Mouse (Mus musculus): ENCODE measurements around the gene Mllt10. TPM values are rescaled to one million over a fixed set of nuclear protein-coding genes. Genes with fewer than 3 reads are reported as not detected.
A peak's percentile ranks its signal among the peaks of the same experiment; 100 is the strongest.

The Mllt10 gene
- polyA plus RNA-seq, 1 experiment from 2014 or later: 20.7 TPM

GRCm38 (mm10) chr2:18169174-18169948 lies 114.3 kb downstream of the Mllt10 start:
- WGBS (ENCODE audit: insufficient replicate concordance): 49% methylated on average over 1 of the region's 1 CpGs
- Histone ChIP-seq H3K9me3 (ENCODE audit: low read length) (no peaks in the 10 kb centered on the region), H3K4me3 (ENCODE audit: low read depth, low read length) (no peak overlapping the region), H3K27me3 (ENCODE audit: insufficient read depth, low read length) (no peaks in the 10 kb centered on the region), H3K4me2 (ENCODE audit: low read depth, low read length) (no peak overlapping the region), H3K4me1 (ENCODE audit: insufficient read depth) (no peaks in the 10 kb centered on the region), H3K36me3 (replicated peaks; ENCODE audit: insufficient read depth, low read length) (peaks cover 23% of the 10 kb centered on the region), H3K9ac (replicated peaks) (no peak overlapping the region), H3K27ac (ENCODE audit: low read depth) (no peak overlapping the region)
- DNase-seq (no peak), ATAC-seq (no peak)
- TF ChIP-seq EP300 (IDR thresholded peaks at IDR 0.05; ENCODE audit: low read depth): no peak
- TF ChIP-seq CTCF (IDR thresholded peaks at IDR 0.05; ENCODE audit: low read depth): no peak

- H3K4me3 ChIP-seq (ENCODE audit: low read depth, low read length): no peak overlapping the region
- TF ChIP-seq EP300 (IDR thresholded peaks at IDR 0.05; ENCODE audit: low read depth) (no peak), CTCF (IDR thresholded peaks at IDR 0.05; ENCODE audit: low read depth) (no peak)
- ATAC-seq: no peak
- peaks cover 29% of the 10 kb centered on the region for H3K36me3 ChIP-seq (replicated peaks; ENCODE audit: insufficient read depth, low read length)
- no peak overlapping the region for H3K27ac ChIP-seq (ENCODE audit: low read depth)
- H3K4me2 ChIP-seq (ENCODE audit: low read depth, low read length): no peak overlapping the region
- H3K9me3 ChIP-seq (ENCODE audit: low read length): no peaks in the 10 kb centered on the region
- 50% methylated on average over 1 of the region's 1 CpGs for WGBS (ENCODE audit: insufficient replicate concordance)
- H3K4me1 ChIP-seq (ENCODE audit: insufficient read depth): no peaks in the 10 kb centered on the region
- no peak overlapping the region for H3K9ac ChIP-seq (replicated peaks)
- DNase-seq: no peak
- no peaks in the 10 kb centered on the region for H3K27me3 ChIP-seq (ENCODE audit: insufficient read depth, low read length)
These were observed 120.2 kb downstream of the Mllt10 start for GRCm38 (mm10) chr2:18175234-18175633.

GRCm38 (mm10) chr2:18176235-18176634 lies 121.2 kb downstream of the Mllt10 start:
- Histone ChIP-seq H3K4me1 (ENCODE audit: insufficient read depth) (no peaks in the 10 kb centered on the region), H3K9ac (replicated peaks) (no peak overlapping the region), H3K4me2 (ENCODE audit: low read depth, low read length) (no peak overlapping the region), H3K36me3 (replicated peaks; ENCODE audit: insufficient read depth, low read length) (peaks cover 33% of the 10 kb centered on the region), H3K27me3 (ENCODE audit: insufficient read depth, low read length) (no peaks in the 10 kb centered on the region), H3K4me3 (ENCODE audit: low read depth, low read length) (no peak overlapping the region), H3K9me3 (ENCODE audit: low read length) (no peaks in the 10 kb centered on the region), H3K27ac (ENCODE audit: low read depth) (no peak overlapping the region)
- WGBS (ENCODE audit: insufficient replicate concordance): 83% methylated on average over 3 of the region's 3 CpGs
- TF ChIP-seq CTCF (IDR thresholded peaks at IDR 0.05; ENCODE audit: low read depth): no peak
- TF ChIP-seq EP300 (IDR thresholded peaks at IDR 0.05; ENCODE audit: low read depth): no peak
- DNase-seq: no peak
- no peak for ATAC-seq

GRCm38 (mm10) chr2:18180323-18180722 lies 125.3 kb downstream of the Mllt10 start:
- Histone ChIP-seq H3K36me3 (replicated peaks; ENCODE audit: insufficient read depth, low read length) (peaks cover 39% of the 10 kb centered on the region), H3K27me3 (ENCODE audit: insufficient read depth, low read length) (no peaks in the 10 kb centered on the region), H3K4me1 (ENCODE audit: insufficient read depth) (no peaks in the 10 kb centered on the region), H3K27ac (ENCODE audit: low read depth) (no peak overlapping the region), H3K9me3 (ENCODE audit: low read length) (no peaks in the 10 kb centered on the region), H3K4me2 (ENCODE audit: low read depth, low read length) (no peak overlapping the region), H3K9ac (replicated peaks) (no peak overlapping the region), H3K4me3 (ENCODE audit: low read depth, low read length) (no peak overlapping the region)
- WGBS (ENCODE audit: insufficient replicate concordance): 90% methylated on average over 5 of the region's 5 CpGs
- ATAC-seq (no peak), DNase-seq (no peak)
- TF ChIP-seq EP300 (IDR thresholded peaks at IDR 0.05; ENCODE audit: low read depth) (no peak), CTCF (IDR thresholded peaks at IDR 0.05; ENCODE audit: low read depth) (no peak)

GRCm38 (mm10) chr2:18181631-18182030 lies 126.6 kb downstream of the Mllt10 start:
- H3K4me1 ChIP-seq (ENCODE audit: insufficient read depth): no peaks in the 10 kb centered on the region
- no peak overlapping the region for H3K9ac ChIP-seq (replicated peaks)
- H3K4me2 ChIP-seq (ENCODE audit: low read depth, low read length): no peak overlapping the region
- H3K9me3 ChIP-seq (ENCODE audit: low read length): no peaks in the 10 kb centered on the region
- no peaks in the 10 kb centered on the region for H3K27me3 ChIP-seq (ENCODE audit: insufficient read depth, low read length)
- TF ChIP-seq EP300 (IDR thresholded peaks at IDR 0.05; ENCODE audit: low read depth) (no peak), CTCF (IDR thresholded peaks at IDR 0.05; ENCODE audit: low read depth) (no peak)
- ATAC-seq (peak; percentile 61; the same call in 1 of the 2 replicates), DNase-seq (no peak)
- H3K27ac ChIP-seq (ENCODE audit: low read depth): no peak overlapping the region
- 68% methylated on average over 3 of the region's 3 CpGs for WGBS (ENCODE audit: insufficient replicate concordance)
- H3K36me3 ChIP-seq (replicated peaks; ENCODE audit: insufficient read depth, low read length): peaks cover 44% of the 10 kb centered on the region
- no peak overlapping the region for H3K4me3 ChIP-seq (ENCODE audit: low read depth, low read length)

- H3K36me3 ChIP-seq (replicated peaks; ENCODE audit: insufficient read depth, low read length): peaks cover 57% of the 10 kb centered on the region
- DNase-seq: no peak
- no peak for TF ChIP-seq CTCF (IDR thresholded peaks at IDR 0.05; ENCODE audit: low read depth)
- no peak for TF ChIP-seq EP300 (IDR thresholded peaks at IDR 0.05; ENCODE audit: low read depth)
These were observed 128.0 kb downstream of the Mllt10 start for GRCm38 (mm10) chr2:18183079-18183478.

More at GRCm38 (mm10) chr2:18183079-18183478, 128.0 kb downstream of the Mllt10 start:
- no peak for ATAC-seq
- H3K4me1 ChIP-seq (ENCODE audit: insufficient read depth): no peaks in the 10 kb centered on the region
- no peaks in the 10 kb centered on the region for H3K27me3 ChIP-seq (ENCODE audit: insufficient read depth, low read length)
- H3K9ac ChIP-seq (replicated peaks): no peak overlapping the region
- no peak overlapping the region for H3K4me3 ChIP-seq (ENCODE audit: low read depth, low read length)
- H3K9me3 ChIP-seq (ENCODE audit: low read length): no peaks in the 10 kb centered on the region
- H3K4me2 ChIP-seq (ENCODE audit: low read depth, low read length): no peak overlapping the region
- no peak overlapping the region for H3K27ac ChIP-seq (ENCODE audit: low read depth)

Data from liver, postnatal 0 days (tissue).